Mouse (Mus musculus) thymus, adult 2 months (tissue): ENCODE results near the gene Msi2. TPM values are rescaled to one million over a fixed set of nuclear protein-coding genes. Genes with fewer than 3 reads are reported as not detected.

Source experiments
- DNase-seq: peaks from one replicate; pipeline ENCODE4 v3.0.0; 2021
- H3K27ac ChIP-seq: fragments of 200-500 bp; 2 replicates; pipeline ENCODE4 v1.5.1; 2012; ENCODE audit warnings: low read length, control low read depth; ENCODE audit not compliant: control insufficient read depth, insufficient read depth
- H3K27me3 ChIP-seq: fragments of 200-500 bp; 2 replicates; pipeline ENCODE4 v1.6.1; 2012; ENCODE audit warnings: mild to moderate bottlenecking, low read length, moderate library complexity, mixed read lengths; ENCODE audit not compliant: control insufficient read depth, insufficient read depth
- H3K36me3 ChIP-seq: fragments of 200-500 bp; 2 replicates; pipeline ENCODE4 v1.6.1; 2012; ENCODE audit warnings: mild to moderate bottlenecking, low read length, moderate library complexity; ENCODE audit not compliant: control insufficient read depth, insufficient read depth
- H3K4me1 ChIP-seq: fragments of 200-500 bp; replicated peaks from 2 replicates; pipeline ENCODE4 v1.6.1; 2012; ENCODE audit warnings: low read length; ENCODE audit not compliant: control insufficient read depth, insufficient read depth
- H3K4me3 ChIP-seq: fragments of 200-500 bp; 2 replicates; pipeline ENCODE4 v1.5.1; 2012; ENCODE audit warnings: mild to moderate bottlenecking, low read length, control low read depth, moderate library complexity; ENCODE audit not compliant: control insufficient read depth, insufficient read depth
- CTCF ChIP-seq: fragments of 200-500 bp; IDR thresholded peaks from 2 replicates; pipeline ENCODE4 v1.5.1; 2012; ENCODE audit warnings: mild to moderate bottlenecking, control low read depth, low read length, moderate library complexity, borderline replicate concordance; ENCODE audit not compliant: control insufficient read depth, poor library complexity, insufficient read depth; ENCODE audit errors: extremely low read depth
- POLR2A ChIP-seq: fragments of 200-500 bp; IDR thresholded peaks from 2 replicates; pipeline ENCODE4 v1.6.1; 2012; ENCODE audit warnings: mild to moderate bottlenecking, low read length, control low read depth, moderate library complexity; ENCODE audit not compliant: control insufficient read depth, poor library complexity, insufficient read depth; ENCODE audit errors: extremely low read depth
- WGBS: fragments of 180-500 bp; shearing (Covaris S2); methylation state at CpG from one replicate; pipeline ENCODE4 v1.1.7; 2018; 5-methylcytosine and 5-hydroxymethylcytosine counted together
- polyA plus RNA-seq: library from polyadenylated mRNA; depleted of rRNA; stranded (reverse); fragments of >200 nt; gene quantifications from 2 replicates; pipeline ENCODE4 v1.2.3, GENCODE M21; 2012

Gene Msi2
- polyA plus RNA-seq, 1 experiment: 51.3 TPM

GRCm38 (mm10) chr11:88414157-88414870, 304.0 kb downstream of the Msi2 start:
- no peak for DNase-seq
- 86% methylated on average over 18 of the region's 18 CpGs for WGBS
- TF ChIP-seq CTCF: no peak
- TF ChIP-seq POLR2A: no peak
- Histone ChIP-seq H3K27ac (no peak overlapping the region), H3K36me3 (no peaks in the 10 kb centered on the region), H3K27me3 (no peaks in the 10 kb centered on the region), H3K4me3 (no peak overlapping the region), H3K4me1 (peaks cover 5% of the 10 kb centered on the region; the same call in 1 of the 2 replicates)

- peak; percentile 43 for DNase-seq
- no peaks in the 10 kb centered on the region for H3K36me3 ChIP-seq
- no peak overlapping the region for H3K27ac ChIP-seq
- H3K4me3 ChIP-seq: no peak overlapping the region
- TF ChIP-seq POLR2A: no peak
- peak; percentile 63; the same call in 1 of the 2 replicates for TF ChIP-seq CTCF
- no peaks in the 10 kb centered on the region for H3K27me3 ChIP-seq
- WGBS: 80% methylated on average over 5 of the region's 5 CpGs
- peaks cover 5% of the 10 kb centered on the region; the same call in 1 of the 2 replicates for H3K4me1 ChIP-seq
These were observed 305.8 kb downstream of the Msi2 start for GRCm38 (mm10) chr11:88412423-88413094.

GRCm38 (mm10) chr11:88408305-88408704, 310.0 kb downstream of the Msi2 start:
- Histone ChIP-seq H3K4me3 (no peak overlapping the region), H3K36me3 (no peaks in the 10 kb centered on the region), H3K4me1 (peaks cover 19% of the 10 kb centered on the region), H3K27me3 (no peaks in the 10 kb centered on the region), H3K27ac (no peak overlapping the region)
- no peak for DNase-seq
- WGBS: 95% methylated on average over 8 of the region's 8 CpGs
- TF ChIP-seq CTCF (no peak), POLR2A (no peak)

- no peak for DNase-seq
- TF ChIP-seq POLR2A (no peak), CTCF (no peak)
- Histone ChIP-seq H3K27me3 (no peaks in the 10 kb centered on the region), H3K27ac (no peak overlapping the region), H3K4me1 (peaks cover 19% of the 10 kb centered on the region), H3K4me3 (no peak overlapping the region), H3K36me3 (no peaks in the 10 kb centered on the region)
- WGBS: 96% methylated on average over 3 of the region's 3 CpGs
These were observed 311.9 kb downstream of the Msi2 start for GRCm38 (mm10) chr11:88406408-88406915.

GRCm38 (mm10) chr11:88404816-88405613, 313.3 kb downstream of the Msi2 start:
- no peak overlapping the region for H3K27ac ChIP-seq
- H3K4me1 ChIP-seq: peaks cover 14% of the 10 kb centered on the region
- H3K4me3 ChIP-seq: no peak overlapping the region
- no peaks in the 10 kb centered on the region for H3K36me3 ChIP-seq
- TF ChIP-seq CTCF: no peak
- TF ChIP-seq POLR2A: no peak
- 93% methylated on average over 17 of the region's 17 CpGs for WGBS
- H3K27me3 ChIP-seq: no peaks in the 10 kb centered on the region
- no peak for DNase-seq

- no peak for TF ChIP-seq CTCF
- TF ChIP-seq POLR2A: no peak
- H3K4me1 ChIP-seq: peaks cover 14% of the 10 kb centered on the region
- WGBS: 36% methylated on average over 5 of the region's 5 CpGs
- no peak overlapping the region for H3K27ac ChIP-seq
- peak; percentile 21 for DNase-seq
- no peak overlapping the region for H3K4me3 ChIP-seq
- H3K36me3 ChIP-seq: no peaks in the 10 kb centered on the region
- H3K27me3 ChIP-seq: no peaks in the 10 kb centered on the region
These were observed 314.1 kb downstream of the Msi2 start for GRCm38 (mm10) chr11:88404247-88404677.
